8 mouse cellular contexts compared by ENCODE assay signal in the genomic region with DNA sequence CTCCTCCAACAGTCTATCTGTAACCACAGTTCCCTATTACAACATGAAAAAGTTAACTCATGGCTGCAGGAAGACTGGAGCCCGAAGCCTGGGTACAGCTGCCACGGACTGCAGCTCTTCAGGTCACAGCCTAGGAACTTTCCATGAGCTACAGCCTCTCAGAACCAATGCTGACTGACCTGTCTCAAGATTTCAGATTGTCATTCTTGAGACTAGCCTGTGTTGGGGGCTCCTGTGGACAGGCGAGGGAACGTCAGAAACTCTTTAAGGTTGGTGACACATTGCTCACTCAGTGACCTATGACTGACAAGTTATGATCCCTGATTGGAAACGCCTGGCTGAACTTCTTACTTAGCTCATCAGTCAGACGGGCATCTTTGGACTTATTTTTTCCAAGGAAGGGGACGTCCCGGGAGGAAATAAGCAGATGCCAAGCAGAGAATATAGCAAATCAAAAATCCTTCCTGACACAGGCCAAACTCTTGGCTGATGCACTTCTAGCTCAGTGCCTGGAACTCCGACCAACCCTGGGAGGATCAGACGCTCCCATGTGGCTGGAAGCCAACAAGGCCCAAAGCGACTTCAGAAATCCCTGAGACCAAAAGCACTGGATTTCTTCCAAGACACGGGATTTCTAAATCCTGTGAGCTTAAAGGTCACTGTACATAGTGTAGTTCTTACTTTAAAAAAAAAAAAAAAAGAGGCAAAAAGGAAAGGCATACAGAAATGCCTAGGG.
A peak's percentile ranks its signal among the peaks of the same experiment; 100 is the strongest.
DNase-seq lines count a peak whose midpoint lies in the region; TF ChIP-seq lines count a peak whose summit lies in the region.

No protein-coding gene starts in this region.

- DNase-seq in cerebellum, adult 2 months = peak; percentile 44 to 58
- no peak for DNase-seq in cerebellum, adult 8-10 months
- DNase-seq in NIH3T3 (ENCODE audit: low read depth) = peak; percentile 96
- peak; percentile 55 for DNase-seq in gastrocnemius, postnatal 25 days
- peak; percentile 78 for DNase-seq in kidney, adult 18-20 months
- DNase-seq in embryo, embryonic 10.5 days (ENCODE audit: low spot score) = no peak
- no peak for DNase-seq in right cerebral cortex, postnatal 36 days (ENCODE audit: low spot score in 2 of 2)

- no peak for TF ChIP-seq CTCF in cerebellum, adult 2 months (IDR thresholded peaks at IDR 0.05; ENCODE audit: borderline replicate concordance, insufficient read depth, low read depth, low read length)

- H3K27ac ChIP-seq in cerebellum, adult 2 months (ENCODE audit: insufficient read depth, low read length) = no peak overlapping the region

- peaks cover 3% of the 10 kb centered on the region for H3K79me2 ChIP-seq in myocyte (ENCODE audit: control insufficient read depth, insufficient read depth)

- no peaks in the 10 kb centered on the region for H3K36me3 ChIP-seq in myocyte (ENCODE audit: control insufficient read depth, insufficient read depth)

- peak overlapping the region; percentile 28 for H3K4me2 ChIP-seq in myocyte (ENCODE audit: low read depth)

- no peaks in the 10 kb centered on the region for H3K27me3 ChIP-seq in cerebellum, adult 2 months (ENCODE audit: control insufficient read depth, insufficient read depth, low read length)
- no peaks in the 10 kb centered on the region for H3K27me3 ChIP-seq in myocyte (ENCODE audit: control insufficient read depth, insufficient read depth, insufficient read length)

- 27% methylated on average over 12 of the region's 12 CpGs for WGBS in cerebellum, adult 2 months

- H3K4me1 ChIP-seq in cerebellum, adult 2 months (ENCODE audit: control insufficient read depth, insufficient read depth, low read length) = peaks cover 10% of the 10 kb centered on the region; the same call in 1 of the 2 replicates

- no peak overlapping the region for H3K4me3 ChIP-seq in cerebellum, adult 2 months (replicated peaks; ENCODE audit: insufficient read depth, low read depth, low read length)
- H3K4me3 ChIP-seq in myocyte = no peak overlapping the region

- H3ac ChIP-seq in myocyte (ENCODE audit: control insufficient read depth, insufficient read length) = no peak overlapping the region

- no peak for TF ChIP-seq POLR2A in cerebellum, adult 2 months (IDR thresholded peaks at IDR 0.05; ENCODE audit: borderline replicate concordance, insufficient read depth, low read length)
- TF ChIP-seq POLR2A in myocyte (IDR thresholded peaks at IDR 0.05; ENCODE audit: insufficient read length, low read depth) = no peak

TF ChIP-seq in myocyte, 11 proteins besides CTCF, POLR2A, EP300 and RAD21:
- TF ChIP-seq TCF3 (IDR thresholded peaks at IDR 0.05; ENCODE audit: insufficient read length, low read depth) (no peak), E2F4 (IDR thresholded peaks at IDR 0.05; ENCODE audit: insufficient read depth) (no peak), MYOG (IDR thresholded peaks at IDR 0.05; ENCODE audit: control insufficient read depth in 1 of 3, insufficient read depth in 1 of 3, insufficient read length in 2 of 3, low read depth in 2 of 3) (no peak), TCF12 (IDR thresholded peaks at IDR 0.05; ENCODE audit: insufficient read depth, poor library complexity, severe bottlenecking) (no peak), REST (IDR thresholded peaks at IDR 0.05; ENCODE audit: insufficient read depth, insufficient read length) (no peak), MYOD1 (IDR thresholded peaks at IDR 0.05; ENCODE audit: control insufficient read depth in 1 of 3, insufficient read length in 2 of 3, low read depth in 2 of 3) (no peak), CEBPB (IDR thresholded peaks at IDR 0.05; ENCODE audit: insufficient read depth, poor library complexity, severe bottlenecking) (no peak), MAX (IDR thresholded peaks at IDR 0.05; ENCODE audit: low read depth) (no peak)

Comparison
In these comparisons a context has a peak if more than half of its experiments do, and no peak if none do; other contexts are left out.
1. DNase-seq: peak in cerebellum, adult 2 months (2 of 2), NIH3T3 (single experiment), gastrocnemius, postnatal 25 days (single experiment) and kidney, adult 18-20 months (single experiment); none in cerebellum, adult 8-10 months (single experiment), embryo, embryonic 10.5 days (single experiment) and right cerebral cortex, postnatal 36 days (0 of 2).